Mouse (Mus musculus) olfactory bulb, adult 2 months (tissue): Measurements from ENCODE around the gene Dtl. TPM values are rescaled to one million over a fixed set of nuclear protein-coding genes. Genes with fewer than 3 reads are reported as not detected.

Experiments used
- H3K27ac ChIP-seq: fragments of 200-500 bp; 2 replicates; pipeline ENCODE4 v1.5.1; 2012; ENCODE audit warnings: low read depth, low read length; ENCODE audit not compliant: insufficient read depth
- H3K4me1 ChIP-seq: fragments of 200-500 bp; 2 replicates; pipeline ENCODE4 v1.6.1; 2012; ENCODE audit warnings: low read length; ENCODE audit not compliant: control insufficient read depth, insufficient read depth
- H3K4me3 ChIP-seq: fragments of 200-500 bp; 2 replicates; pipeline ENCODE4 v1.5.1; 2012; ENCODE audit warnings: mild to moderate bottlenecking, low read depth, low read length, moderate library complexity; ENCODE audit not compliant: insufficient read depth
- CTCF ChIP-seq: fragments of 200-500 bp; IDR thresholded peaks from 2 replicates; pipeline ENCODE4 v1.5.1; 2012; ENCODE audit warnings: low read depth, mild to moderate bottlenecking, low read length, moderate library complexity; ENCODE audit not compliant: insufficient read depth
- POLR2A ChIP-seq: fragments of 200-500 bp; IDR thresholded peaks from 2 replicates; pipeline ENCODE4 v1.6.1; 2012; ENCODE audit warnings: mild to moderate bottlenecking, low read depth, low read length, moderate library complexity; ENCODE audit not compliant: insufficient read depth
- WGBS: fragments of 180-500 bp; shearing (Covaris S2); methylation state at CpG from one replicate; pipeline ENCODE4 v1.1.7; 2018; 5-methylcytosine and 5-hydroxymethylcytosine counted together
- polyA plus RNA-seq: library from polyadenylated mRNA; stranded (reverse); fragments of >200 nt; gene quantifications from 2 replicates; pipeline ENCODE4 v1.2.4, GENCODE M21; 2012; ENCODE audit warnings: low replicate concordance; ENCODE audit not compliant: missing spikeins, insufficient read depth, insufficient read length

Dtl gene
- polyA plus RNA-seq, 1 experiment: not detected

DNA sequence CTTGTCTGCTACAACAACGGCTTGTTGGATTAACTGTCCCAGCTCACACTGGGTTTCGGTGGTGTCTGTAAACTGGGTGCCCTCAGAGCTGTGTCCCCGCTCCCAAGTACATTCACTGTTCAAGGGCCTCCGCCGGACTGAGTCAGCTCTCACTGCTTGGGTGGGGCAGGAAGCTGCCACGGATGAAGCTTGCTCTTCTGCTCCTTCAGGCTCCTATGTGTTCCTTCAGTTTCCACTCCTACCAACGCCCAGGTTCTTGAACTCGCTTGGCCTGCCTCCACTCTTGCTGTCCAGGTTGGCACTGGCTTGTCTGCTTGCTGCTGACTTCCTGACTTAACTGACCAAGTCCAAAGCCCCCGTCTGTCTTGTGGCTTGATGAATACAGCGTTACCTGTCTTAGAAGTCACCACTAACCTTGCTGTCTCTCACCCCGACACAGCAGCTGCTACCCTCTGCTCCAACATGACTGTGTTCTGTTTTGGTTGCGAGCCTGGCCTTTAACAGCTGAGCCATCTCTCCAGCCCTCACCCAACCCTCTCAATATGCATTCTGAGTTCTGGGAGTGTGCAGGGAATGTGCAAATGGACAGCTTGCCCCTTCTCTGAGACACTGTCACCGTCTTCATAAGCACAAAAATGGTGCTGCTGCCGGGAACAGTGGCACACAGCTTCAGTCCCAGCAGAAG lies 76.9 kb downstream of the Dtl start:
- Histone ChIP-seq H3K4me1 (peaks cover 12% of the 10 kb centered on the region), H3K27ac (no peak overlapping the region), H3K4me3 (no peak overlapping the region)
- no peak for TF ChIP-seq POLR2A
- no peak for TF ChIP-seq CTCF
- WGBS: 82% methylated on average over 14 of the region's 14 CpGs

DNA sequence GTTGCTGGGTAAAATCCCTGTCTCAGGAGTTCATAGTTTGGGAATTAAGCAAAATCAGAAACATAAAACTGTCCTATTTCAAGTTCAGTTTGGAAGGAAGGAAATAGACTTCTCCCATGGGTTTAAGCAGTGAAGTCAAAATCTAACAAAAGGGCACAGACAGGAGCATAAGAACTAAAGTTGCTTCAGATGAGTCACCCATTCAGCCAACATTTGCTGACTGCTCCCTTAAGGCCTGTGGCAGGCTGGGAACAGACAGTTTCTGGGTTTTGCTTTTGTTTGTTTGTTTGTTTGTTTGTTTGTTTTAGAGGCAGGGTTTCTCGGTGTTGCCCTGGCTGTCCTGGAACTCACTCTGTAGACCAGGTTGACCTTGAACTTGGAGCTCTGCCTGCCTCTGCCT lies 78.7 kb downstream of the Dtl start:
- no peak overlapping the region for H3K4me3 ChIP-seq
- 68% methylated on average over 1 of the region's 1 CpGs for WGBS
- H3K27ac ChIP-seq: no peak overlapping the region
- peaks cover 12% of the 10 kb centered on the region for H3K4me1 ChIP-seq
- TF ChIP-seq CTCF: no peak
- TF ChIP-seq POLR2A: no peak

DNA sequence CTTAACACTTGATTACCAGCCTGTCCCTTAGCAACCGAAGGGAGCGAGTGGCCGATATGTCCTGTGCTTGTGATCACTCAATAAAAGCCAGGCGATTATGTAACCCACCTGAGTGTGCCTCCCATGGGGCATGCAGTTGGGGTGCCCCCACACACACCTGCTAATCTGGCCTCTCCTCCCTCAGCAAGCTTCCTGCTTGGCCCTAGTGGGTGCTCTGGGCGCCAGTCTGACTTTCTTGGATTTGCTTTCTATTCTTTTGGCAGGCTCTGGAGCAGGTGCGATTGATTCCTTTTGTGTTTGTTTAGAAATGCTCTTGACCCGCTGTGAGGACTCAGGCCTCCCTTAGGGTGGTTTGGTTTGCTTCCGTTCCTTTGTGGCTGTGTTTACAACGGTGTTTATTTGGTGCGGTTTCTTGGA lies 80.3 kb downstream of the Dtl start:
- no peak overlapping the region for H3K4me3 ChIP-seq
- TF ChIP-seq CTCF (no peak), POLR2A (no peak)
- H3K27ac ChIP-seq: no peak overlapping the region
- WGBS: 57% methylated on average over 10 of the region's 10 CpGs
- H3K4me1 ChIP-seq: peaks cover 12% of the 10 kb centered on the region

DNA sequence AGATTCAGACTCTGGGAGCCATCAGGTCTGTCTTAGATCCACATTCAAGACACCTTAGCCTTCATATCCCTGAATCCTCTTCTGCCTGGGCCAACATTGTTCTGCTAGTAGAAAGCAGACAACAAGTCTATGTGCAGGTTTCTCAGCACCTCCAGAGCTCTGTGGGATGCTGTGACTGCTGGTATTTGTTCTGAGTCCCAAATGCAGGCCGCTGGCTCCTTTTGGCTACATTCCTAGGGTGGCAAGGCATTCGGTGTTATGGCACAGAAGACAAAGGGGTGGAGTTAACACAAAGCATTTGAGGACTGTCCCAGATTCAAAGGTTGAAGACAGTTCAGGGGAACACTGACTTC lies 81.1 kb downstream of the Dtl start:
- 62% methylated on average over 2 of the region's 2 CpGs for WGBS
- H3K27ac ChIP-seq: no peak overlapping the region
- TF ChIP-seq POLR2A (no peak), CTCF (no peak)
- H3K4me1 ChIP-seq: peaks cover 12% of the 10 kb centered on the region
- H3K4me3 ChIP-seq: no peak overlapping the region

DNA sequence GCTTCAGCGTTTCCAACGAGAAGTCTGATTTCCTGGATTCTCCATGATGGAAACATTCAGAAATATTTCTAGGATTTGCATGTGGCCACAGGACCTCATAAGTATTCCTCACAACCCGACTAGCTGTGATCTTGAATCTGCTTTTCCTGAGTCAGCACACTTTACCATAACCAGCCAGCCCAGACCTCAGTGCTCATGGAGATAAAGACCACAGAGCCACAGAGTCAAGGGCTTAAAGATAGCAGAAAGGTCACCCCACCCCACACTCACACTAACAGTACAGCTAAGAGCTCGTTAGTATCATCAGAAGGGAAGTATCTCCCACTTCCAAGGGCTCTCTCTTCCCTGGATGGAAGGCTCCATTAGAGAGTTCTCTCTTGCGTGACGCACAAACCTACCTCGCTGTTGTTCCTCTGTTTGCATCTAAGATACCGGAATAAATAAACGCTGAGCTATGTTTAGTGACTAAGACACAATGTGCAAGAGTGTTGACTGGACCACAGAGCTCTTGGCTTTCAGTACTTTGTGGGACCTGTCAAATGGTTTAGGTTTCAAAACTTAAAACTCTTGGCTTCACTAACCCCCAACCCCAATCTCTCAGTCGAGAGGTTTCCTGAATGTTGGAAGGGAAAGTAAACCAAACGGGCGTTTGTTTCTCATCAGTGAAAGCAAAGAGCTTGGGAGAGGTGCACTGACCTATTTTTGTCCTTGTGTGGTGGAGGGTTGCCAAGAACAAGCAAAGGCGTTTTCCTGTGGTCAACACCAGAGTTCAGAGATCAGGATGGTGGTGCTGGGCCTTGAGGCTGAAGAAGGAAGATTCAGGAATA lies 81.7 kb downstream of the Dtl start:
- H3K4me1 ChIP-seq: peaks cover 12% of the 10 kb centered on the region
- no peak overlapping the region for H3K4me3 ChIP-seq
- no peak for TF ChIP-seq CTCF
- WGBS: 72% methylated on average over 13 of the region's 13 CpGs
- H3K27ac ChIP-seq: no peak overlapping the region

DNA sequence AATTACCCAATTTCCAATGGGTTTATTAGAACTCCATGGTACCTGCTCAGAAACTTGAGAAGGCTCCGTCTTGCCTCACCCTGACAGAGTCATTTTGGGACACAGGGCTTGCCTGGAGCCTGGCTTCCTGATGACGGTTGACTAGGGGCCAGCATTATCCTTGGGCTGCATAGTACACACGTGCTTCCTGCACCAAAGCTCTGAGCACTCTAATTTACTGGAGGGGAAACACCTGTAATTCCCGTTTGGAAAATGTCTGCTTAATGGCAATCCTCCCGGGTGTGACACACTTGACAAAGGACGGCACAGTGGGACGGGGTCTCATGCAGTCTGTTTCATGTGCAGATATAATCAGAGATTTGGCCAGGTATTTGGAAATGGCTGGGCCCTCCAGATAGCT lies 84.9 kb downstream of the Dtl start:
- H3K4me3 ChIP-seq: no peak overlapping the region
- peaks cover 13% of the 10 kb centered on the region for H3K4me1 ChIP-seq
- no peak for TF ChIP-seq CTCF
- no peak for TF ChIP-seq POLR2A
- WGBS: 81% methylated on average over 7 of the region's 7 CpGs
- no peak overlapping the region for H3K27ac ChIP-seq

Other genes starting within 250 kb of the Dtl start
- gene Tmem206, start 249.6 kb downstream of the Dtl start, polyA plus RNA-seq: not detected in 2 replicates
- 149 and 263 TPM in 2 replicates for gene Ppp2r5a, start 172.3 kb downstream of the Dtl start, polyA plus RNA-seq
- not detected in 2 replicates for gene Ints7, start 92 bp upstream of the Dtl start, polyA plus RNA-seq
- 41.9 TPM in 1 of 2 replicates, not detected in the other for gene Lpgat1, start 142.3 kb upstream of the Dtl start, polyA plus RNA-seq
- gene Nek2, start 245.9 kb upstream of the Dtl start, polyA plus RNA-seq: not detected in 2 replicates